Mouse (Mus musculus): ENCODE results near the gene Kif18b. TPM values are rescaled to one million over a fixed set of nuclear protein-coding genes. Genes with fewer than 3 reads are reported as not detected.

Kif18b gene
- polyA plus RNA-seq, 1 experiment = 15.7 TPM

DNA sequence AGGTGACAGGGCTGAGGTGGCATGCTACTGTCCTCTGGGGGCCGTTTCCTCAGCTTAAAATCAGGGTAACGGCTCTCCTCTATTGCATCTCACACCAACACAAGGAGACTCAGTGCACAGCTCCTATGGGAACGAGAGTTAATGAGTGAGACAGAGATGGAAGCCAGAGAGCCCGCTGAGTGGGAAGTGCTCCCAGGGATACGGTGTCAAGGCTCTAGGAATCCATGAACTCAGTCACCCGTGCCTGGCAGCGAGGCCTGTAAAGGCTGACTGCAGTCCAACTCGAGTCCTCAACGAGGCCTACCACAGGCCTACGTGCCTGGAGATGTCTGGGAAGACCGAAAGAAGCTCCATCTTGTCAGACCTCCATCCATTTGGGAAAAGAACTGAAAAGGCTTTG, 66.0 kb downstream of the Kif18b start:
- no peaks in the 10 kb centered on the region for H3K4me1 ChIP-seq (ENCODE audit: control insufficient read depth, insufficient read depth, low read length)
- H3K27ac ChIP-seq (ENCODE audit: insufficient read depth, low read length) = no peak overlapping the region
- no peak for TF ChIP-seq CTCF (IDR thresholded peaks at IDR 0.05; ENCODE audit: borderline replicate concordance, insufficient read depth, low read length)
- no peak for TF ChIP-seq POLR2A (IDR thresholded peaks at IDR 0.05; ENCODE audit: low read depth, low read length)

GRCm38 (mm10) chr11:102855941-102856340, 69.0 kb downstream of the Kif18b start:
- Histone ChIP-seq H3K4me1 (ENCODE audit: control insufficient read depth, insufficient read depth, low read length) (no peaks in the 10 kb centered on the region), H3K4me3 (ENCODE audit: insufficient read depth, low read length) (no peak overlapping the region), H3K27ac (ENCODE audit: insufficient read depth, low read length) (no peak overlapping the region)
- TF ChIP-seq CTCF (IDR thresholded peaks at IDR 0.05; ENCODE audit: borderline replicate concordance, insufficient read depth, low read length) = no peak

More for the DNA sequence above, 66.0 kb downstream of the Kif18b start:
- no peak overlapping the region for H3K4me3 ChIP-seq (ENCODE audit: insufficient read depth, low read length)

Other genes with a start within 250 kb of the Kif18b start
- gene Ccdc43, start 227.3 kb downstream of the Kif18b start, polyA plus RNA-seq (2011; ENCODE audit: insufficient read length, low read depth, missing spikeins) = 25.6 and 26.4 TPM in 2 replicates
- 0.40 and 2.0 TPM in 2 replicates for gene Adam11, start 163.7 kb downstream of the Kif18b start, polyA plus RNA-seq (2011; ENCODE audit: insufficient read length, low read depth, missing spikeins)
- gene Gjc1, start 105.4 kb downstream of the Kif18b start, polyA plus RNA-seq (2011; ENCODE audit: insufficient read length, low read depth, missing spikeins) = 27.8 and 43.5 TPM in 2 replicates
- not detected in 2 replicates for gene Higd1b, start 89.3 kb downstream of the Kif18b start, polyA plus RNA-seq (2011; ENCODE audit: insufficient read length, low read depth, missing spikeins)
- gene Eftud2, start 44.1 kb downstream of the Kif18b start, polyA plus RNA-seq (2011; ENCODE audit: insufficient read length, low read depth, missing spikeins) = 75.9 and 77.9 TPM in 2 replicates
- 0.49 and 0.73 TPM in 2 replicates for gene Ccdc103, start 43.9 kb downstream of the Kif18b start, polyA plus RNA-seq (2011; ENCODE audit: insufficient read length, low read depth, missing spikeins)
- not detected in 2 replicates for gene Fam187a, start 40.0 kb downstream of the Kif18b start, polyA plus RNA-seq (2011; ENCODE audit: insufficient read length, low read depth, missing spikeins)
- gene Gfap, start 24.2 kb downstream of the Kif18b start, polyA plus RNA-seq (2011; ENCODE audit: insufficient read length, low read depth, missing spikeins) = 1.4 TPM in 1 of 2 replicates, not detected in the other
- not detected in 2 replicates for gene C1ql1, start 21.6 kb upstream of the Kif18b start, polyA plus RNA-seq (2011; ENCODE audit: insufficient read length, low read depth, missing spikeins)
- gene Nmt1, start 103.1 kb upstream of the Kif18b start, polyA plus RNA-seq (2011; ENCODE audit: insufficient read length, low read depth, missing spikeins) = 91.1 and 111 TPM in 2 replicates
- 57.7 and 66.6 TPM in 2 replicates for gene Dcakd, start 103.2 kb upstream of the Kif18b start, polyA plus RNA-seq (2011; ENCODE audit: insufficient read length, low read depth, missing spikeins)
- 5.6 and 7.1 TPM in 2 replicates for gene Plcd3, start 176.5 kb upstream of the Kif18b start, polyA plus RNA-seq (2011; ENCODE audit: insufficient read length, low read depth, missing spikeins)
- 23.3 and 24.3 TPM in 2 replicates for gene Acbd4, start 176.6 kb upstream of the Kif18b start, polyA plus RNA-seq (2011; ENCODE audit: insufficient read length, low read depth, missing spikeins)
- gene Hexim1, start 191.1 kb upstream of the Kif18b start, polyA plus RNA-seq (2011; ENCODE audit: insufficient read length, low read depth, missing spikeins) = 16.8 and 19.0 TPM in 2 replicates
- gene Hexim2, start 207.3 kb upstream of the Kif18b start, polyA plus RNA-seq (2011; ENCODE audit: insufficient read length, low read depth, missing spikeins) = 2.3 and 3.1 TPM in 2 replicates
- gene Fmnl1, start 246.0 kb upstream of the Kif18b start, polyA plus RNA-seq (2011; ENCODE audit: insufficient read length, low read depth, missing spikeins) = 1.1 TPM in 1 of 2 replicates, not detected in the other